Mouse (Mus musculus) cerebellum, adult 18-20 months (tissue): ENCODE measurements at regions not wholly inside any gene's neighbourhood (a gene's known extent, or its start where the extent isn't known, plus 50 kb on each side); places are given as distances from the start of the nearest gene placed in this dataset.

Experiments used
- DNase-seq, 2 experiments: peaks; one replicate each; pipeline ENCODE4 v3.0.0; 2021

- no peak for DNase-seq
These were observed 684.7 kb downstream of the Stpg2 start for GRCm38 (mm10) chr3:139890186-139890585.

GRCm38 (mm10) chr3:139897894-139898293, 692.4 kb downstream of the Stpg2 start:
- no peak for DNase-seq

- DNase-seq, result no peak
These were observed 693.7 kb downstream of the Stpg2 start for GRCm38 (mm10) chr3:139899213-139899612.

- no peak for DNase-seq
These were observed 708.3 kb downstream of the Stpg2 start for GRCm38 (mm10) chr3:139913639-139914330.

GRCm38 (mm10) chr3:139922267-139922666, 716.8 kb downstream of the Stpg2 start:
- no peak for DNase-seq

- DNase-seq, result peak; percentile 40 to 42
These were observed 727.5 kb downstream of the Stpg2 start for GRCm38 (mm10) chr3:139933039-139933438.

- no peak for DNase-seq
These were observed 740.7 kb downstream of the Stpg2 start for GRCm38 (mm10) chr3:139946209-139946608.

GRCm38 (mm10) chr3:139947247-139947646, 741.8 kb downstream of the Stpg2 start:
- DNase-seq, result no peak

- peak; percentile 28 to 32 for DNase-seq
These were observed 743.6 kb downstream of the Stpg2 start for GRCm38 (mm10) chr3:139949096-139949495.

- peak; percentile 46 to 59 for DNase-seq
These were observed 744.7 kb downstream of the Stpg2 start for GRCm38 (mm10) chr3:139950016-139950705.

GRCm38 (mm10) chr3:139951516-139951915, 746.0 kb downstream of the Stpg2 start:
- DNase-seq, result no peak

- DNase-seq, result no peak
These were observed 772.7 kb downstream of the Stpg2 start for GRCm38 (mm10) chr3:139978172-139978571.

- DNase-seq, result no peak
These were observed 780.5 kb downstream of the Stpg2 start for GRCm38 (mm10) chr3:139985830-139986481.

GRCm38 (mm10) chr3:139988938-139989337, 783.4 kb downstream of the Stpg2 start:
- no peak for DNase-seq

GRCm38 (mm10) chr3:139989380-139989779, 783.9 kb downstream of the Stpg2 start:
- no peak for DNase-seq

- DNase-seq, result no peak
These were observed 807.0 kb downstream of the Stpg2 start for GRCm38 (mm10) chr3:140012522-140012921.

GRCm38 (mm10) chr3:140034101-140034500, 828.6 kb downstream of the Stpg2 start:
- DNase-seq, result no peak

- no peak for DNase-seq
These were observed 829.6 kb downstream of the Stpg2 start for GRCm38 (mm10) chr3:140035142-140035541.

GRCm38 (mm10) chr3:140044898-140045297, 839.4 kb downstream of the Stpg2 start:
- no peak for DNase-seq

GRCm38 (mm10) chr3:140054634-140055033, 849.1 kb downstream of the Stpg2 start:
- no peak for DNase-seq

- DNase-seq, result no peak
These were observed 852.6 kb downstream of the Stpg2 start for GRCm38 (mm10) chr3:140057962-140058631.

- DNase-seq, result no peak
These were observed 853.6 kb downstream of the Stpg2 start for GRCm38 (mm10) chr3:140059102-140059501.

GRCm38 (mm10) chr3:140059522-140060110, 854.1 kb downstream of the Stpg2 start:
- DNase-seq, result no peak
